Mouse (Mus musculus): ENCODE measurements at regions not wholly inside any gene's neighbourhood (a gene's known extent, or its start where the extent isn't known, plus 50 kb on each side); places are given as distances from the start of the nearest gene placed in this dataset.

- Histone ChIP-seq H3K36me3 (replicated peaks) (no peaks in the 10 kb centered on the region), H3K9me3 (no peaks in the 10 kb centered on the region; the same call in 1 of the 2 replicates), H3K27me3 (ENCODE audit: poor library complexity, severe bottlenecking) (no peaks in the 10 kb centered on the region), H3K27ac (no peak overlapping the region), H3K4me3 (no peak overlapping the region), H3K4me1 (peaks cover 4% of the 10 kb centered on the region; the same call in 1 of the 2 replicates)
- WGBS: 93% methylated on average over 2 of the region's 2 CpGs
- no peak for DNase-seq (ENCODE audit: extremely low spot score, low spot score)
These were observed 171.7 kb upstream of the Marcks start for GRCm38 (mm10) chr10:37310266-37310945.

- no peak overlapping the region for H3K4me3 ChIP-seq
- no peaks in the 10 kb centered on the region; the same call in 1 of the 2 replicates for H3K9me3 ChIP-seq
- H3K36me3 ChIP-seq (replicated peaks): no peaks in the 10 kb centered on the region
- DNase-seq (ENCODE audit: extremely low spot score, low spot score): no peak
- H3K27me3 ChIP-seq (ENCODE audit: poor library complexity, severe bottlenecking): no peaks in the 10 kb centered on the region
- WGBS: 60% methylated on average over 2 of the region's 2 CpGs
- H3K4me1 ChIP-seq: peaks cover 4% of the 10 kb centered on the region; the same call in 1 of the 2 replicates
- H3K27ac ChIP-seq: no peak overlapping the region
These were observed 165.9 kb upstream of the Marcks start for GRCm38 (mm10) chr10:37304656-37305055.

- Histone ChIP-seq H3K4me1 (peaks cover 4% of the 10 kb centered on the region; the same call in 1 of the 2 replicates), H3K9me3 (no peaks in the 10 kb centered on the region; the same call in 1 of the 2 replicates), H3K27ac (no peak overlapping the region), H3K36me3 (replicated peaks) (no peaks in the 10 kb centered on the region), H3K4me3 (no peak overlapping the region), H3K27me3 (ENCODE audit: poor library complexity, severe bottlenecking) (no peaks in the 10 kb centered on the region)
- no peak for DNase-seq (ENCODE audit: extremely low spot score, low spot score)
- WGBS: 97% methylated on average over 5 of the region's 5 CpGs
These were observed 161.6 kb upstream of the Marcks start for GRCm38 (mm10) chr10:37300181-37300889.

GRCm38 (mm10) chr10:37298689-37299421 lies 160.1 kb upstream of the Marcks start:
- 89% methylated on average over 4 of the region's 4 CpGs for WGBS
- Histone ChIP-seq H3K9me3 (no peaks in the 10 kb centered on the region; the same call in 1 of the 2 replicates), H3K27ac (no peak overlapping the region), H3K36me3 (replicated peaks) (no peaks in the 10 kb centered on the region), H3K27me3 (ENCODE audit: poor library complexity, severe bottlenecking) (no peaks in the 10 kb centered on the region), H3K4me3 (no peak overlapping the region), H3K4me1 (peaks cover 4% of the 10 kb centered on the region; the same call in 1 of the 2 replicates)
- DNase-seq (ENCODE audit: extremely low spot score, low spot score): no peak

GRCm38 (mm10) chr10:37294231-37294630 lies 155.5 kb upstream of the Marcks start:
- Histone ChIP-seq H3K27me3 (ENCODE audit: poor library complexity, severe bottlenecking) (no peaks in the 10 kb centered on the region), H3K27ac (no peak overlapping the region), H3K9me3 (no peaks in the 10 kb centered on the region), H3K36me3 (replicated peaks) (no peaks in the 10 kb centered on the region), H3K4me1 (no peaks in the 10 kb centered on the region), H3K4me3 (no peak overlapping the region)
- DNase-seq (ENCODE audit: extremely low spot score, low spot score): no peak

- Histone ChIP-seq H3K9me3 (no peaks in the 10 kb centered on the region), H3K36me3 (replicated peaks) (no peaks in the 10 kb centered on the region), H3K27me3 (ENCODE audit: poor library complexity, severe bottlenecking) (no peaks in the 10 kb centered on the region), H3K4me3 (no peak overlapping the region), H3K27ac (no peak overlapping the region), H3K4me1 (no peaks in the 10 kb centered on the region)
- DNase-seq (ENCODE audit: extremely low spot score, low spot score): no peak
- WGBS: 78% methylated on average over 1 of the region's 1 CpGs
These were observed 154.6 kb upstream of the Marcks start for GRCm38 (mm10) chr10:37293292-37293691.

- Histone ChIP-seq H3K4me1 (no peaks in the 10 kb centered on the region), H3K9me3 (no peaks in the 10 kb centered on the region), H3K4me3 (no peak overlapping the region), H3K27ac (no peak overlapping the region), H3K27me3 (ENCODE audit: poor library complexity, severe bottlenecking) (no peaks in the 10 kb centered on the region), H3K36me3 (replicated peaks) (no peaks in the 10 kb centered on the region)
- 92% methylated on average over 2 of the region's 2 CpGs for WGBS
- DNase-seq (ENCODE audit: extremely low spot score, low spot score): no peak
These were observed 153.1 kb upstream of the Marcks start for GRCm38 (mm10) chr10:37291639-37292495.

- H3K27me3 ChIP-seq (ENCODE audit: poor library complexity, severe bottlenecking): no peaks in the 10 kb centered on the region
- no peaks in the 10 kb centered on the region for H3K9me3 ChIP-seq
- no peak overlapping the region for H3K4me3 ChIP-seq
- H3K36me3 ChIP-seq (replicated peaks): no peaks in the 10 kb centered on the region
- H3K4me1 ChIP-seq: no peaks in the 10 kb centered on the region
- WGBS: 91% methylated on average over 3 of the region's 3 CpGs
- no peak overlapping the region for H3K27ac ChIP-seq
- no peak for DNase-seq (ENCODE audit: extremely low spot score, low spot score)
These were observed 151.4 kb upstream of the Marcks start for GRCm38 (mm10) chr10:37289964-37290704.

- Histone ChIP-seq H3K27ac (no peak overlapping the region), H3K4me1 (no peaks in the 10 kb centered on the region), H3K36me3 (replicated peaks) (no peaks in the 10 kb centered on the region), H3K27me3 (ENCODE audit: poor library complexity, severe bottlenecking) (no peaks in the 10 kb centered on the region), H3K4me3 (no peak overlapping the region), H3K9me3 (no peaks in the 10 kb centered on the region)
- DNase-seq (ENCODE audit: extremely low spot score, low spot score): no peak
- WGBS: 85% methylated on average over 5 of the region's 5 CpGs
These were observed 147.6 kb upstream of the Marcks start for GRCm38 (mm10) chr10:37286305-37286704.

- no peaks in the 10 kb centered on the region for H3K9me3 ChIP-seq
- H3K36me3 ChIP-seq (replicated peaks): no peaks in the 10 kb centered on the region
- no peak overlapping the region for H3K4me3 ChIP-seq
- no peak overlapping the region for H3K27ac ChIP-seq
- H3K27me3 ChIP-seq (ENCODE audit: poor library complexity, severe bottlenecking): no peaks in the 10 kb centered on the region
- DNase-seq (ENCODE audit: extremely low spot score, low spot score): no peak
- no peaks in the 10 kb centered on the region for H3K4me1 ChIP-seq
These were observed 144.2 kb upstream of the Marcks start for GRCm38 (mm10) chr10:37282951-37283350.

GRCm38 (mm10) chr10:37280823-37281222 lies 142.1 kb upstream of the Marcks start:
- no peak overlapping the region for H3K4me3 ChIP-seq
- H3K9me3 ChIP-seq: no peaks in the 10 kb centered on the region
- whole genome bisulfite sequencing: 92% methylated on average over 4 of the region's 4 CpGs
- no peaks in the 10 kb centered on the region for H3K4me1 ChIP-seq
- H3K36me3 ChIP-seq (replicated peaks): no peaks in the 10 kb centered on the region
- no peak overlapping the region for H3K27ac ChIP-seq
- H3K27me3 ChIP-seq (ENCODE audit: poor library complexity, severe bottlenecking): no peaks in the 10 kb centered on the region
- no peak for DNase-seq (ENCODE audit: extremely low spot score, low spot score)

Measured in forebrain, embryonic 10.5 days (tissue).